Comparison of ENCODE assay signal across 17 mouse cellular contexts in the genomic region with DNA sequence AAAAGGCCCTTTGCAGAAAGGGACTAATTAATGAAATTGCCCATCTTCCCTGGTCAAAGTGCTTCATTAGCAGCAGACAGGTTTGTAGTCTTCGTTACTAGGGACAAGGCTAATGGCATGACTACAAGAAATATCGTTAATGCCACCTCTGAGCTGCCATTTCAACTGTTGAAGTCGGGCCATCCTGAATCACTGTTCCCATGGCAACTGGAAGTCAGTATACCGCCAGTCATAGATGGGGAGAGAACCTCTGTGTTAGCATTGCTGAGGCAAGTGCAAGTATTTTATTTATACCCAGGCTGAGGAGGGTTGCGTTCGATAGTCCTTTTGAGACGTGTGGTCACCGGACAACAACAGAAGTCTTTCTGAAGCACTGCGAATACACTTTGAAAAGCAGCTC. TPM values are rescaled to one million over a fixed set of nuclear protein-coding genes. Genes with fewer than 3 reads are reported as not detected.
DNase-seq lines count a peak whose midpoint lies in the region; ATAC-seq and TF ChIP-seq lines count a peak whose summit lies in the region.
"Had no signal": no experiment of that assay in that cellular context is flagged by ENCODE, and none has a peak within 500 bp of the region (broad histone marks: within the 10 kb centered on the region; RNA-seq: fewer than 3 reads in every experiment).

No protein-coding gene starts in this region.

- ATAC-seq in hindbrain, embryonic 14.5 days (ENCODE audit: low FRiP score) = no peak
- peak; percentile 65; the same call in 1 of the 2 replicates for ATAC-seq in hindbrain, embryonic 16.5 days
- ATAC-seq in kidney, embryonic 14.5 days (ENCODE audit: low FRiP score, low TSS enrichment) = no peak

- peak; percentile 61 for DNase-seq in hindbrain, embryonic 14.5 days (ENCODE audit: low spot score)
- no peak for DNase-seq in hindbrain, embryonic 10.5 days (ENCODE audit: low spot score)
- peak; percentile 54 for DNase-seq in R1 (ENCODE audit: low read depth, low spot score)
- DNase-seq in brain, embryonic 14.5 days (ENCODE audit: low read depth) = peak; percentile 88
- no peak for DNase-seq in thymus, adult 18-20 months
- DNase-seq in cerebellum, adult 8-10 months = no peak
- DNase-seq: cerebellum, postnatal 25 days; kidney, adult 8-10 months; kidney, postnatal 4 days; right cerebral cortex, postnatal 25 days; thymus, postnatal 4 days had no signal

- no peak for TF ChIP-seq POLR2A in brain, embryonic 14.5 days (IDR thresholded peaks at IDR 0.05; ENCODE audit: borderline replicate concordance, extremely low read depth, insufficient read depth, insufficient read length, poor library complexity, severe bottlenecking)

- 42% methylated on average over 9 of the region's 9 CpGs for WGBS in hindbrain, embryonic 14.5 days
- 79% methylated on average over 9 of the region's 9 CpGs for WGBS in hindbrain, embryonic 10.5 days
- 33% methylated on average over 9 of the region's 9 CpGs for whole genome bisulfite sequencing in hindbrain, embryonic 16.5 days
- WGBS in kidney, embryonic 14.5 days = 81% methylated on average over 9 of the region's 9 CpGs

- H3K9ac ChIP-seq in hindbrain, embryonic 14.5 days = no peak overlapping the region
- H3K9ac ChIP-seq in hindbrain, embryonic 16.5 days (ENCODE audit: low read depth, low read length) = no peak overlapping the region
- H3K9ac ChIP-seq in kidney, embryonic 14.5 days (ENCODE audit: low read depth, low read length) = no peak overlapping the region
- H3K9ac ChIP-seq: heart, embryonic 13.5 days; limb, embryonic 13.5 days; liver, embryonic 15.5 days; neural tube, embryonic 12.5 days had no signal

- H3K4me2 ChIP-seq in hindbrain, embryonic 14.5 days (replicated peaks) = no peak overlapping the region
- H3K4me2 ChIP-seq in hindbrain, embryonic 16.5 days (ENCODE audit: low read length) = no peak overlapping the region
- H3K4me2 ChIP-seq in kidney, embryonic 14.5 days (replicated peaks; ENCODE audit: low read depth, low read length) = no peak overlapping the region
- H3K4me2 ChIP-seq: heart, embryonic 13.5 days; limb, embryonic 13.5 days; liver, embryonic 15.5 days; neural tube, embryonic 12.5 days had no signal

- H3K36me3 ChIP-seq in hindbrain, embryonic 14.5 days (replicated peaks; ENCODE audit: control insufficient read depth, insufficient read depth) = no peaks in the 10 kb centered on the region
- no peaks in the 10 kb centered on the region for H3K36me3 ChIP-seq in hindbrain, embryonic 10.5 days
- H3K36me3 ChIP-seq in hindbrain, embryonic 16.5 days (ENCODE audit: control insufficient read depth, insufficient read depth, low read length) = no peaks in the 10 kb centered on the region
- no peaks in the 10 kb centered on the region for H3K36me3 ChIP-seq in kidney, embryonic 14.5 days (ENCODE audit: control insufficient read depth, insufficient read depth, low read length)
- H3K36me3 ChIP-seq: limb, embryonic 13.5 days; liver, embryonic 15.5 days; neural tube, embryonic 12.5 days had no signal

- no peak overlapping the region for H3K4me3 ChIP-seq in hindbrain, embryonic 14.5 days (replicated peaks; ENCODE audit: low read length)
- H3K4me3 ChIP-seq in hindbrain, embryonic 10.5 days = no peak overlapping the region
- H3K4me3 ChIP-seq in hindbrain, embryonic 16.5 days (ENCODE audit: low read length) = no peak overlapping the region
- H3K4me3 ChIP-seq in kidney, embryonic 14.5 days (ENCODE audit: low read length) = no peak overlapping the region
- H3K4me3 ChIP-seq: heart, embryonic 13.5 days; limb, embryonic 13.5 days; liver, embryonic 15.5 days; neural tube, embryonic 12.5 days had no signal

- no peak for TF ChIP-seq CTCF in brain, embryonic 14.5 days (IDR thresholded peaks at IDR 0.05; ENCODE audit: borderline replicate concordance, extremely low read depth, insufficient read depth, insufficient read length)

- H3K4me1 ChIP-seq in hindbrain, embryonic 14.5 days (replicated peaks; ENCODE audit: control insufficient read depth, insufficient read depth, low read length) = no peaks in the 10 kb centered on the region
- H3K4me1 ChIP-seq in hindbrain, embryonic 10.5 days (replicated peaks) = no peaks in the 10 kb centered on the region; the same call in 1 of the 2 replicates
- peaks cover 10% of the 10 kb centered on the region for H3K4me1 ChIP-seq in hindbrain, embryonic 16.5 days (ENCODE audit: control insufficient read depth, insufficient read depth, low read depth, low read length)
- H3K4me1 ChIP-seq in kidney, embryonic 14.5 days (ENCODE audit: control insufficient read depth, insufficient read depth, low read length) = no peaks in the 10 kb centered on the region
- H3K4me1 ChIP-seq: liver, embryonic 15.5 days had no signal

- no peak overlapping the region for H3K27ac ChIP-seq in hindbrain, embryonic 14.5 days
- no peak overlapping the region for H3K27ac ChIP-seq in hindbrain, embryonic 10.5 days
- no peak overlapping the region; the same call in 1 of the 2 replicates for H3K27ac ChIP-seq in hindbrain, embryonic 16.5 days (ENCODE audit: low read depth, low read length)
- no peak overlapping the region for H3K27ac ChIP-seq in kidney, embryonic 14.5 days (ENCODE audit: low read depth, low read length)
- H3K27ac ChIP-seq: limb, embryonic 13.5 days; liver, embryonic 15.5 days; neural tube, embryonic 12.5 days had no signal

- 0 out of 2 replicates have a peak, but pooled peaks cover 3% of the 10 kb centered on the region for H3K9me3 ChIP-seq in hindbrain, embryonic 14.5 days (ENCODE audit: control insufficient read depth, low read length)
- peaks cover 4% of the 10 kb centered on the region; the same call in 1 of the 2 replicates for H3K9me3 ChIP-seq in hindbrain, embryonic 10.5 days
- H3K9me3 ChIP-seq in hindbrain, embryonic 16.5 days (ENCODE audit: control insufficient read depth, low read length) = peaks cover 2% of the 10 kb centered on the region
- no peaks in the 10 kb centered on the region for H3K9me3 ChIP-seq in kidney, embryonic 14.5 days (ENCODE audit: control insufficient read depth, low read length)
- H3K9me3 ChIP-seq: liver, embryonic 15.5 days; neural tube, embryonic 12.5 days had no signal

- no peaks in the 10 kb centered on the region for H3K27me3 ChIP-seq in hindbrain, embryonic 14.5 days (ENCODE audit: control insufficient read depth, insufficient read depth, low read length)
- H3K27me3 ChIP-seq in hindbrain, embryonic 10.5 days (ENCODE audit: insufficient read depth, poor library complexity, severe bottlenecking) = no peaks in the 10 kb centered on the region
- no peaks in the 10 kb centered on the region for H3K27me3 ChIP-seq in hindbrain, embryonic 16.5 days (replicated peaks; ENCODE audit: control insufficient read depth, insufficient read depth, low read length)
- H3K27me3 ChIP-seq in kidney, embryonic 14.5 days (ENCODE audit: control insufficient read depth, insufficient read depth, low read length) = no peaks in the 10 kb centered on the region
- H3K27me3 ChIP-seq: heart, embryonic 13.5 days; limb, embryonic 13.5 days; liver, embryonic 15.5 days; neural tube, embryonic 12.5 days had no signal

RNA-seq across cellular contexts. Expression of gene Cap2, which starts 53.1 kb away (rescaled TPM):
- polyA plus RNA-seq in hindbrain, embryonic 14.5 days (2014; fragmentation: Nextera tagmentation; extraction: Ambion mirVana) = 7.3 and 8.8 TPM in 2 replicates
- polyA plus RNA-seq in hindbrain, embryonic 10.5 days (2016; fragmentation: Nextera tagmentation; extraction: Ambion mirVana) = 5.1 and 5.9 TPM in 2 replicates
- polyA plus RNA-seq in brain, embryonic 14.5 days (2012; rRNA removed) = 13.0 and 18.3 TPM in 2 replicates
- 11.2 and 12.9 TPM in 2 replicates for polyA plus RNA-seq in hindbrain, embryonic 16.5 days (2015; fragmentation: Nextera tagmentation; extraction: Ambion mirVana)
- polyA plus RNA-seq in kidney, embryonic 14.5 days (2014; fragmentation: Nextera tagmentation; extraction: Ambion mirVana) = 8.7 and 8.9 TPM in 2 replicates

Comparison
In these comparisons a context has a peak if more than half of its experiments do, and no peak if none do; other contexts are left out.
1. DNase-seq: peak in hindbrain, embryonic 14.5 days (single experiment), R1 (single experiment) and brain, embryonic 14.5 days (single experiment); none in hindbrain, embryonic 10.5 days (single experiment), thymus, adult 18-20 months (0 of 2) and cerebellum, adult 8-10 months (single experiment).